Mouse (Mus musculus) c-Kit-negative CD71-positive TER-119-positive erythroid progenitor cells, embryonic 14.5 days (primary cell): Measurements from ENCODE around the gene Rapgef4.
A peak's percentile ranks its signal among the peaks of the same experiment; 100 is the strongest.
"Not testable (repeated sequence)": the region's sequence is repeated elsewhere in the genome, so short reads cannot be mapped to it uniquely, and the experiment has no call there.

Experiments
- DNase-seq: peaks from one replicate; pipeline ENCODE4 v3.0.0-alpha.2; 2013; ENCODE audit warnings: low read depth, low spot score

Rapgef4 gene

GRCm38 (mm10) chr2:72026506-72026905 is 45.5 kb downstream of the Rapgef4 start:
- no peak for DNase-seq

GRCm38 (mm10) chr2:72029081-72029480 is 48.0 kb downstream of the Rapgef4 start:
- DNase-seq = no peak

GRCm38 (mm10) chr2:72029586-72030144 is 48.6 kb downstream of the Rapgef4 start:
- DNase-seq = no peak

- no peak for DNase-seq
Observed at GRCm38 (mm10) chr2:72031717-72032116, 50.7 kb downstream of the Rapgef4 start.

- no peak for DNase-seq
Observed at GRCm38 (mm10) chr2:72035616-72036015, 54.6 kb downstream of the Rapgef4 start.

- no peak for DNase-seq
Observed at GRCm38 (mm10) chr2:72037357-72037756, 56.3 kb downstream of the Rapgef4 start.

- peak; percentile 33 for DNase-seq
Observed at GRCm38 (mm10) chr2:72038235-72038634, 57.2 kb downstream of the Rapgef4 start.

- no peak for DNase-seq
Observed at GRCm38 (mm10) chr2:72038651-72039251, 57.7 kb downstream of the Rapgef4 start.

- no peak for DNase-seq
Observed at GRCm38 (mm10) chr2:72039522-72040045, 58.5 kb downstream of the Rapgef4 start.

- DNase-seq = no peak
Observed at GRCm38 (mm10) chr2:72041087-72041486, 60.0 kb downstream of the Rapgef4 start.

- DNase-seq = no peak
Observed at GRCm38 (mm10) chr2:72042093-72042492, 61.1 kb downstream of the Rapgef4 start.

- DNase-seq = no peak
Observed at GRCm38 (mm10) chr2:72044191-72044590, 63.2 kb downstream of the Rapgef4 start.

- DNase-seq = no peak
Observed at GRCm38 (mm10) chr2:72045024-72045423, 64.0 kb downstream of the Rapgef4 start.

- DNase-seq = no peak
Observed at GRCm38 (mm10) chr2:72045659-72046058, 64.6 kb downstream of the Rapgef4 start.

- DNase-seq = no peak
Observed at GRCm38 (mm10) chr2:72050451-72050850, 69.4 kb downstream of the Rapgef4 start.

GRCm38 (mm10) chr2:72054280-72054679 is 73.2 kb downstream of the Rapgef4 start:
- DNase-seq = no peak

- DNase-seq = no peak
Observed at GRCm38 (mm10) chr2:72054736-72055135, 73.7 kb downstream of the Rapgef4 start.

GRCm38 (mm10) chr2:72055476-72055875 is 74.4 kb downstream of the Rapgef4 start:
- no peak for DNase-seq

- no peak for DNase-seq
Observed at GRCm38 (mm10) chr2:72056081-72056874, 75.2 kb downstream of the Rapgef4 start.

GRCm38 (mm10) chr2:72062931-72063330 is 81.9 kb downstream of the Rapgef4 start:
- DNase-seq = no peak

GRCm38 (mm10) chr2:72068505-72068904 is 87.5 kb downstream of the Rapgef4 start:
- DNase-seq = no peak

- DNase-seq = no peak
Observed at GRCm38 (mm10) chr2:72070086-72070485, 89.0 kb downstream of the Rapgef4 start.

GRCm38 (mm10) chr2:72073121-72073520 is 92.1 kb downstream of the Rapgef4 start:
- DNase-seq = not testable (repeated sequence)
